Mouse (Mus musculus) lung, embryonic 16.5 days (tissue): ENCODE measurements at regions not wholly inside any gene's neighbourhood (a gene's known extent, or its start where the extent isn't known, plus 50 kb on each side); places are given as distances from the start of the nearest gene placed in this dataset.
A peak's percentile ranks its signal among the peaks of the same experiment; 100 is the strongest.

Experiments
- ATAC-seq: fragments of 200-750 bp; cut with Nextera tagmentation; 2 replicates; pipeline ENCODE4 v1.8.0; 2017; ENCODE audit warnings: low read depth, mild to moderate bottlenecking, moderate library complexity
- H3K27ac ChIP-seq: fragments of 300-500 bp; sonication (generic); 2 replicates; pipeline ENCODE4 v1.5.1; 2014; ENCODE audit warnings: mild to moderate bottlenecking, control low read depth, low read length
- H3K27me3 ChIP-seq: fragments of 300-500 bp; sonication (generic); 2 replicates; pipeline ENCODE4 v1.6.1; 2014; ENCODE audit warnings: low read depth, low read length, mixed read lengths; ENCODE audit not compliant: control insufficient read depth, insufficient read depth
- H3K36me3 ChIP-seq: fragments of 300-500 bp; sonication (generic); 2 replicates; pipeline ENCODE4 v1.6.1; 2014; ENCODE audit warnings: low read length; ENCODE audit not compliant: control insufficient read depth, insufficient read depth
- H3K4me1 ChIP-seq: fragments of 300-500 bp; sonication (generic); replicated peaks from 2 replicates; pipeline ENCODE4 v1.6.1; 2014; ENCODE audit warnings: low read length, mixed read lengths; ENCODE audit not compliant: control insufficient read depth, insufficient read depth
- H3K4me2 ChIP-seq: fragments of 300-500 bp; sonication (generic); 2 replicates; pipeline ENCODE4 v1.6.1; 2014; ENCODE audit warnings: low read depth, low read length, control low read depth
- H3K4me3 ChIP-seq: fragments of 300-500 bp; sonication (generic); 2 replicates; pipeline ENCODE4 v1.5.1; 2014; ENCODE audit warnings: mild to moderate bottlenecking, low read length, control low read depth
- H3K9ac ChIP-seq: fragments of 300-500 bp; sonication (generic); 2 replicates; pipeline ENCODE4 v1.6.1; 2014; ENCODE audit warnings: low read length, control low read depth
- H3K9me3 ChIP-seq: fragments of 300-500 bp; sonication (generic); 2 replicates; pipeline ENCODE4 v1.6.1; 2016; ENCODE audit warnings: low read length; ENCODE audit not compliant: control insufficient read depth
- WGBS: fragments of 180-500 bp; shearing (Covaris S2); extraction: QIAGEN DNeasy Blood & Tissue Kit; methylation state at CpG from one replicate; pipeline ENCODE4 v1.1.7; 2014; 5-methylcytosine and 5-hydroxymethylcytosine counted together

DNA sequence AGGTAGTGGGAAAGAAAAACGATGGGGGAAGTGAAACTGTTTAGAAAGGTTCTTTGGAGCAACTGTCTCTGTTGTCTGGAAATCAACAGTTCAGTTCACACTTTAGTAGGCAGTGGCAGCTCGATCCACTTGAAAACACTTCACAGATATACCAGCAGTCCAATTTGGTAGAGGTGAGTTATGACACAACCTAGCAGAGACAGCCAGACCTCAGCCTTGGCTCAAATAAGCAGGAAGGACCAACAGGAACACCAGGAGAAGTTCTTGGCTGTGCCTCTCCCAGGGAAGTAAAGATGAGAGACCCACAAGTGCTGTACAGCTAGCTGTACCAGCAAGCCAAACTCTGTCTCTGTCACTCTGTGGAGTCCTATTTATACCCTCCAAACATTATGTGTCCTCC, 163.2 kb upstream of the Nampt start:
- 41% methylated on average over 2 of the region's 2 CpGs for WGBS

GRCm38 (mm10) chr12:32661782-32662413, 157.4 kb upstream of the Nampt start:
- no peak overlapping the region for H3K27ac ChIP-seq
- no peaks in the 10 kb centered on the region for H3K27me3 ChIP-seq
- H3K36me3 ChIP-seq: no peaks in the 10 kb centered on the region
- no peak overlapping the region for H3K4me2 ChIP-seq
- no peaks in the 10 kb centered on the region for H3K4me1 ChIP-seq
- no peak for ATAC-seq
- no peak overlapping the region for H3K4me3 ChIP-seq
- 74% methylated on average over 8 of the region's 8 CpGs for WGBS
- H3K9me3 ChIP-seq: no peaks in the 10 kb centered on the region
- H3K9ac ChIP-seq: no peak overlapping the region

More for the DNA sequence above, 163.2 kb upstream of the Nampt start:
- Histone ChIP-seq H3K4me1 (no peaks in the 10 kb centered on the region), H3K36me3 (no peaks in the 10 kb centered on the region), H3K9ac (no peak overlapping the region), H3K27ac (no peak overlapping the region), H3K4me3 (no peak overlapping the region), H3K27me3 (no peaks in the 10 kb centered on the region), H3K9me3 (no peaks in the 10 kb centered on the region), H3K4me2 (no peak overlapping the region)
- ATAC-seq: no peak

- Histone ChIP-seq H3K9me3 (no peaks in the 10 kb centered on the region), H3K4me3 (no peak overlapping the region), H3K9ac (no peak overlapping the region), H3K27ac (no peak overlapping the region), H3K4me1 (no peaks in the 10 kb centered on the region), H3K27me3 (no peaks in the 10 kb centered on the region), H3K36me3 (no peaks in the 10 kb centered on the region), H3K4me2 (no peak overlapping the region)
- no peak for ATAC-seq
- WGBS: 63% methylated on average over 1 of the region's 1 CpGs
These were observed 153.3 kb upstream of the Nampt start for GRCm38 (mm10) chr12:32666040-32666439.

DNA sequence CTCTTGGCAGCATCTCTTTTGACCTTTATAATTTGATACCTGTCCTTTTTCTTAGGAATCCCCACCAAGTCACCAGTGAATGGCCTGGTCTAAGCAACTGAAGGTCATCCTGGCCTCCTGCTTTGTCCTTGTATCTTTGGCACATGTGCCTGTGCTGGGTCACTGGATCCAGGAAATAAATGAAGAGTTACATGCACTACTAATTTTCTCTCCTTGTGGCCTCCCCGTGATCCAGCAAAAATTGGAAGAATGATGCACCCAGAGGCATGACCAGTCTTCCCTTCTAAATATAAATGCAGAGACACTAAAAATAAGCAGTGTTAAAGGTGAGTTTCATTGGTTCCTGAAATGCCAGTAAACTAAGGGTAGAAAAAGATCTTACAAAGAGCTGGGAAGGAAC, 141.4 kb upstream of the Nampt start:
- Histone ChIP-seq H3K27me3 (no peaks in the 10 kb centered on the region), H3K9me3 (no peaks in the 10 kb centered on the region), H3K4me3 (no peak overlapping the region), H3K27ac (no peak overlapping the region), H3K4me2 (no peak overlapping the region), H3K4me1 (no peaks in the 10 kb centered on the region), H3K9ac (no peak overlapping the region), H3K36me3 (no peaks in the 10 kb centered on the region)
- no peak for ATAC-seq
- 69% methylated on average over 1 of the region's 1 CpGs for WGBS

- WGBS: 43% methylated on average over 1 of the region's 1 CpGs
These were observed 140.6 kb upstream of the Nampt start for GRCm38 (mm10) chr12:32678756-32679155.

GRCm38 (mm10) chr12:32681910-32682309, 137.4 kb upstream of the Nampt start:
- WGBS: 83% methylated on average over 3 of the region's 3 CpGs
- Histone ChIP-seq H3K4me1 (no peaks in the 10 kb centered on the region), H3K9ac (no peak overlapping the region), H3K36me3 (no peaks in the 10 kb centered on the region), H3K27me3 (no peaks in the 10 kb centered on the region), H3K4me3 (no peak overlapping the region), H3K9me3 (no peaks in the 10 kb centered on the region), H3K4me2 (no peak overlapping the region), H3K27ac (no peak overlapping the region)
- no peak for ATAC-seq

More at GRCm38 (mm10) chr12:32678756-32679155, 140.6 kb upstream of the Nampt start:
- Histone ChIP-seq H3K9ac (no peak overlapping the region), H3K27ac (no peak overlapping the region), H3K4me2 (no peak overlapping the region), H3K36me3 (no peaks in the 10 kb centered on the region), H3K27me3 (no peaks in the 10 kb centered on the region), H3K9me3 (no peaks in the 10 kb centered on the region), H3K4me1 (no peaks in the 10 kb centered on the region), H3K4me3 (no peak overlapping the region)
- ATAC-seq: peak; percentile 49; the same call in 1 of the 2 replicates

GRCm38 (mm10) chr12:32683375-32683774, 136.0 kb upstream of the Nampt start:
- WGBS: 81% methylated on average over 2 of the region's 2 CpGs
- no peak for ATAC-seq
- H3K27me3 ChIP-seq: no peaks in the 10 kb centered on the region
- H3K36me3 ChIP-seq: no peaks in the 10 kb centered on the region
- H3K4me1 ChIP-seq: no peaks in the 10 kb centered on the region
- H3K4me2 ChIP-seq: no peak overlapping the region
- H3K9me3 ChIP-seq: no peaks in the 10 kb centered on the region
- H3K9ac ChIP-seq: no peak overlapping the region
- H3K27ac ChIP-seq: no peak overlapping the region
- H3K4me3 ChIP-seq: no peak overlapping the region

- ATAC-seq: no peak
- no peaks in the 10 kb centered on the region for H3K4me1 ChIP-seq
- 81% methylated on average over 7 of the region's 7 CpGs for WGBS
- no peak overlapping the region for H3K9ac ChIP-seq
- no peaks in the 10 kb centered on the region for H3K36me3 ChIP-seq
- H3K4me2 ChIP-seq: no peak overlapping the region
- H3K27ac ChIP-seq: no peak overlapping the region
- H3K4me3 ChIP-seq: no peak overlapping the region
- H3K9me3 ChIP-seq: no peaks in the 10 kb centered on the region
- no peaks in the 10 kb centered on the region for H3K27me3 ChIP-seq
These were observed 133.5 kb upstream of the Nampt start for GRCm38 (mm10) chr12:32685788-32686385.

GRCm38 (mm10) chr12:32689361-32689760, 130.0 kb upstream of the Nampt start:
- Histone ChIP-seq H3K4me1 (peaks cover 6% of the 10 kb centered on the region), H3K4me2 (no peak overlapping the region), H3K9me3 (no peaks in the 10 kb centered on the region), H3K4me3 (no peak overlapping the region), H3K27ac (no peak overlapping the region), H3K36me3 (no peaks in the 10 kb centered on the region), H3K27me3 (no peaks in the 10 kb centered on the region), H3K9ac (no peak overlapping the region)
- ATAC-seq: no peak
- WGBS: 78% methylated on average over 4 of the region's 4 CpGs
